Mouse (Mus musculus) fat pad, adult 2 months (tissue): ENCODE data around the gene Tacr1.
"Not testable (repeated sequence)": the region's sequence is repeated elsewhere in the genome, so short reads cannot be mapped to it uniquely, and the experiment has no call there.

Source experiments
- DNase-seq: peaks from one replicate; pipeline ENCODE4 v3.0.0-alpha.2; 2011; ENCODE audit warnings: low read depth, low spot score; ENCODE audit errors: extremely low read depth

Gene Tacr1

DNA sequence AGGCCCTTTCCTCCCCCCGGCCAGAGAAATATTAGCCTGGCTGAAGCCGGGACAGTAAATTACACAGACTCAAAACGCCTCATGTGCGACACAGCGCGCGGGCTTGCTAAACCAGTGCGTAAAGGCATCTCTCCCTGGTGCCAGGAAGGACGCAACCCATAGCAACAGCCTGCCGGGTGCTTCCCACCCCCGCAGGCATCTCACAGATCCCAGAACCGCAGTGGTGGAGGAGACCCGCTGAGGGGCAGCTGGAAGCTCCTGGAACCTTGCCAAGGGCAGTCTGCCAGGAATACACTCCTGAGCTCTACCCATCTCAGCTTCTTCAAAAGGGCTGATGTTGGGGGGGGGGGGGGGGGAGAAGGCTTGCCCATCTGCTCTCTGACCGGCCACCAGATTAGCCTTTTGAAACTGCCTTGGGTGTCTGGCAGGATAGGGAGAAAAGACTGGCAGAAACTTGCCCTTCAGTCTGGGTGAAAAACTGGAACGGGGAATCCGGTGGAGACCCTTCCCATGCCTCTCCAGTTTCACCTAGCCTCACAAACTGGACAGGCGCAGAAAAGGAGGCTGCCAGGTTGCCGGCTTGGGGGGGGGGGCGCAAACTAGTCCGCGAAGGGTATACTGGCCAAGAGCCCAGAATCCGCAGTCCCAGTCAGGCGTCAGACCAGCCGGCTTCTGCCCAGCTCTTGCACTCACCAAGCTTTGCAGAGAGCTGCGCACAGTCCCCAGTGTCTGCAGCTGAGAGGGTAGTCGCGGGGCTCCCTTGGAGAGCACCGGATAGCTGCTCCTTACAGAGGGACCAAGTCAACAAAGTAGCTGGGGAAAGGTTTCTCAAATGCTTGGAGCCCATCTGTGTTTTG lies at the start of gene Tacr1:
TSS of gene Tacr1 (plus strand) at position 740 of the 857 bp plus-strand sequence.
- no peak for DNase-seq

DNA sequence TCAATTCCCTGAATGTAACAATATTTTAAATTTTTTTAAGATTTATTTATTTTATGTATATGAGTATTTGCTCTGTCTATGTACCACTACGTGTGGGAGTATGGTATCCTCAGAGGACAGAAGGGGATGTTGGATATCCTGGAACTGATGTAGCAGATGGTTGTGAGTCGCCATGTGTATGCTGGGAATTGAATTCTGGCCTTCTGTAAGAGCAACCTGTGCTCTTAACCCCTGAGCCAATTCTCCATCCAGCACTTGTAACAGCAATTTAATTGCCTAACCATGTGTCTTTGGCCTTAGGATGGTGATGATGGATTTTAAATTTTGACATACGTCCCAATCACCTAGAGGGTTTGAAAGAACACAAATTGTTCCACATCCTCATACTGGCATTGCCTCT lies 26.0 kb upstream of the Tacr1 start:
- no peak for DNase-seq

DNA sequence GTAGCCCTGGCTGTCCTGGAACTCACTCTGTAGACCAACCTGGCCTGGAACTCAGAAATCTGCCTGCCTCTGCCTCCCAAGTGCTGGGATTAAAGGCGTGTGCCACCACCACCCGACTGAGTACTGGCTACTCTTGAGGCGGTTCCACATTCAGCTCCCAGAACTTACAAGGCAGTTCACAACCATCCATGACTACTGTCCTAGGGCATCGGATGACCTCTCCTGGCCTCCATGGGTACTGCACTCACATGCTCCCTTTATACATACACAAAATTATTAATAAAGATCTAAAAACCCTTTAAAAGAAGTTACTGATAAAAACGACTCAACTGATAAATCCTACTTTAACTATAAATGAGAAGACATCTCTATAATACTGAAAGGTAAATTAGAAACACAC lies 18.6 kb upstream of the Tacr1 start:
- no peak for DNase-seq

DNA sequence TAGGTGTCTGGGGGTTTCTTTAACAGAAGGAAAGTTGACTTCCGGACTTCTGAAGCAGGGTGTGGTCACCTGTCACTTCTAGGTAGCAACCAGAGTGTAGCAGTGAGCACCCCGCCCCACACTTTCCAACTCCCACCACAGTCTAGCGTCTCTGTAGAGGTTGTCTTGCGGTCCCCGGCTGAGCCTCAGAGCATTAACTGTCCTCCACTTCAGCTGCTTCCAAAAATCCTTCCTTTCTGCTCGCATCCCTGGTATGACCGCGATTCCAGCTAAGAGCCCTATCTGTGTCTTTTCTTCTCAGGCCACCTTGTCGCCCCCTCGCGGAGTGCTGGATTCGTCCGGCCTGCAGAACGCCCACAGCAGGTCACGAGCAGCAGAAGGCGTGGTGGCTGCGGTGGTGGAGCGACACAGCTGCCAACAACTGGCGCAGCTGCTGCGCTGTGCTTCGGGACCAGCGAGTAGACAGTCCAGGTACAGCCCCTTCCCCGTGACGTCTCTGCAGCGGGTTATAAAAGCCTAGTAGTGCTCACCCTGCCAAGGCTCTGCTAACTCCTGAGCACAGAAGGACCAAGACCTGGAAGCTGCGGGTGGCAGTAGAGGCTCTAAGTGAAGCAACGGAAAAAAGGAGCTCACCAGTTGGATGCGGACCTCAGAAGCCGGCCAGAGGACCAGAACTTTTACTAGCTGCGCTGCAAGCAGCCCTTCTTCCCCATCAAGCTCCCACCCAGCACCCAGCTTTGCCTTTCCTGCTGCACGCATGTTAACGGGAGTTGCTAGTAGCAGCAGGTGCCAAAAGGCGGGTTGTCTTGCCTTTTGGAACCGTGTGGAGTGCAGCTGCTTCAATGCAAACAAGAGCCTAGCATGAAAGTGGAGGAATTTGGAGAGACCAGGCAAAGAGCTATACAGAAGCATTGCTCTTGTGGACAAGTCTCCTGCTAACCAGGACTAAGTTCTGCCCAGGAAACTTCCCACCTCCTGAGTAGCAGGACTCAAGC lies 664 bp downstream of the Tacr1 start:
- no peak for DNase-seq

DNA sequence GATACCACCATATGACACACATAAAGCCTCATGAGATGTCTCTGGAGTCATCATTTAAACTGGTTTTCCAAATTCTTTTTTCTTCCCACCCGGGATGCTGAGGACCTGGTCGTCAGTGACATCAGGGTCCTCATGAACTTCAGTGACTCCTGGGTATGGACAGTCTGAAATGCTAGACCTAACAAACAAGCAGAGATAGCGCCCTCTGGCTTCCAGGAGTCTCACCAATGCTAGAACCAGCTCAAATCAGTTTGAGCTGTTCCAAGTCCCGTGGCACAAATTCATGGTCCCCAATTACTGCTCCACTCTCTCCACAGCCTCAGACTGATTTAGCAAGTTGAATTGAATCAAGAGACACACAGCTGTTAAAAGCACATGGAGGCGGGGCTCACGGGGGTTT lies 16.2 kb downstream of the Tacr1 start:
- DNase-seq = no peak

DNA sequence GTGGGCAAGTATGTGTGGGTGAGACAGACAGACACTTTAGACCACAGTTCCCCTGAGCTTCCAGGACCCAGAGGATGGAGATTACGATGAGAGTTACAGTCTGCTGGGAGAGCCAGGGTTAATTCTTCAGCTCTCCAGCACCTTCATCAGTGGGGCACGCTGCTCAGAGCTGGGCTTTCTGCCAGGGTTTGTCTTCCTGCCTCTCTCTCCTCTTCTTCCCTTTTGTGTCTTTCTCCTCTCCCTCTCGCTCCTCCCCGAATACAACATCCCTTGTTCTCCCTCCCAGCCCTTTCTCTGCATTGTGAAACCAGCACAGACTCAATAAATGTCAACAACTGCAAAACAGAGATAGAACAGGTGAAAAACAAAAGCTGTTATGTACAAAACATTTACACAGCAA lies 18.1 kb downstream of the Tacr1 start:
- no peak for DNase-seq

DNA sequence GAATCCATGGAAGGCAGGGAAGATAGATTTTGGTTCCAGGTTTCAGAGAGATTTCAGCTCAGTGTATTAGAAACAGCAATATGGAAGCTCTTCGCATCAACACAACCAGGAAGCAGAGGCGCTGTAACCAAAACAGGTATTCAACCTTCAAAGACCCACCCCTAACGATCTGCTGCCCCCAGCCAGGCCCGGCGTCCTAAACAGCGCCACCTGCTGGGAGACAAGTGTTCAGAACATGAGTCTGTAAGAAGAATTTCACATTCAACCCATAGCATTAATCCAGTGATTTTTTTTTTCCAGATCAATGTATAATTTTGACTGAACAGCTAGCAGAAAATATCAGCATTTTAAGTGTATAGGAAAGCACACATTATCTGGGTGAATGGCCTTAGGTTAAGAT lies 26.8 kb downstream of the Tacr1 start:
- no peak for DNase-seq

DNA sequence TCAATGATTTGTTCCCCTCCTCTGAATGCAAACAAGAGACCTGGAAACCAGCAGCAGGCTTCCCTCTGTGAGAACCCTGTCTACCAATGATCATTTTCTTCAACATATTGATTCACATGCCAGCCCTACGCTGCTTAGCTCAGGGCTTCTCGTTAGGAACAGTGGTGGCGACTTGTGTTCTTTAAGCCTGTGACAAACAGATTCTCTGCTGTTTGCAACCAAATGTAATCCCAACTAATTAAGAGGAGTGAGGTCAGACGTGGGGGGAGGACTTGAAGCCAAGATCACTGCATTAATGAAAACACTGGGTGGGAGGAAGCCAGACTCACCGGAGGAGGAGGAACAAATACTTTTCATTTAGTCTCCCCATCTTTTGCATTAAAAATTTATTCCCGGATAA lies 27.6 kb downstream of the Tacr1 start:
- DNase-seq = no peak

DNA sequence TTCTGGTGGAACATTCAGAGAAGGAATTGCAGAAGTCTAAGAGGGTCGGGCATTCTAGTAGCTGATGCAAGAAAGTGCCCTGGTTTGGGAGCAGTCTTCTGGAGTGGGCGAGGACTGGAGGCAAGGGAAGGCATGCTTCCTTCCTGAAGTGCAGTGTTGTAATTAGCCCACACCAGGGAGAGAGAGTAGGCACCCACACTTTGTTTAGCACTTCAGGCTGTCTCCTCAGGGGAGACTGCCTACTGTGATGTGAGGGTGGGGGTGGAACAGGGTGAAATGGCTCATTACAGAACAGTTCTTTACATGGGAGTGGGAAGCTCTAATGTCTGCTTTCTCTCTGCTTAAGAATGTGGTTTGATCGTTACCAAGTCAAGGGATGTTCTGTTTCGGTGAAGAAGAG lies 35.0 kb downstream of the Tacr1 start:
- DNase-seq = no peak

DNA sequence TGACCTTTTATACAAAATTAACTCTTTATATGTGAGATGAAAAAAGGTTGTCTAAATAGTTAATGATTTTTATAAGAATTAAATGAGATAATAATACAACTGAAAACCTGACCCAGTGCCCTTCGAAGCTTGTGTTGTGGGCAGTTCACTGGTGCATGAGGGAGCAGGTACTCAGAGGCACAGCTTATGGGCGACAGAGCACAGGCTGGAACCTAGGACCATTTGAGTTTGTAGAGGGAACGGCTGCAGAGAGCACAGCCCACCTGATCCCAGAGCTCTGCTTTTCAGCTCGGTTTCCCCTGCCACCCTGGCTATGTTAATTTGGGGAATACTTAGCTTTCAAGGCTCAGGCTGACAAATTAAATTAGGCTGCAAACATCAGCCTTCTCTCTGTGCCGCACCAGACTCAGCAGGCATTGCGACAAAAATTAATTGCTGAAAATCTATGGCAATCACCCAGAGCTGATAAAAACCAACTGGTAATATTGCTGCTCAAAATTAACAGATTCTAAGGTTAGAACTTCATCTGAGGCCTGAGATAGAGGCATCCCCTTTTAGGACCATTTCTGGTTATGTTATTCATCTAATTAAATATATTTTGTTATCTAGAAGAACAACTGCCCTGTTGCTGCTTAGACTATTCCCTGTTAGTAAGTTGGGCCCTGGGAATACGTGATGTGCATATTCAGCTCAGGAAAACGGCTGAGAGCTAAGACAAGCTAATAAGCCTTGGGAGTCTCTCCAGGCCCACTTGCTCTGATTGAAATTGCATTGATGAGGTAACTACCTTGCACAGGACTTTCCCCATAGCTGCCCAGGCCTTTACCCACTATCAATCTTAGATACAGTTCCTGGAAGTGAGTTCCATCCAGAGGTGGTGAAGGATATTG lies 50.3 kb downstream of the Tacr1 start:
- DNase-seq = not testable (repeated sequence)

DNA sequence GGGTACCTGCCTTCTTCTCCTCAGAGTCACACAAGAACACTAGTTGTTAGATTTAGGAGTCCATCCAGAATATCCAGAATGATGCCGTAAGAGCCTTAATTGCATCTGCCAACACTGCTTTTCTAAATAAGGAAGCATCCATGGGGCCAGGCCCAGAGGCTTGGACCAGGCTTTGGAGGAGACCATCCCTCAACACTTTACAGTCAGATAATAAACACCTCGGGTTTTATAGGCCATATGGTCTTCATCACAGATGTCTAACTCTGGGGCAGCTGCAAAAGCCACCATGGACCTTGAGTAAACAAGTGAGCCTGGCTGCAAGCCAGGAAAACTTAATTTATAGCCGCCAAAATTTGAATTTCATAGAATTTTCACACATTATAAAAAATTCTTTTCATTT lies 53.1 kb downstream of the Tacr1 start:
- DNase-seq = no peak

DNA sequence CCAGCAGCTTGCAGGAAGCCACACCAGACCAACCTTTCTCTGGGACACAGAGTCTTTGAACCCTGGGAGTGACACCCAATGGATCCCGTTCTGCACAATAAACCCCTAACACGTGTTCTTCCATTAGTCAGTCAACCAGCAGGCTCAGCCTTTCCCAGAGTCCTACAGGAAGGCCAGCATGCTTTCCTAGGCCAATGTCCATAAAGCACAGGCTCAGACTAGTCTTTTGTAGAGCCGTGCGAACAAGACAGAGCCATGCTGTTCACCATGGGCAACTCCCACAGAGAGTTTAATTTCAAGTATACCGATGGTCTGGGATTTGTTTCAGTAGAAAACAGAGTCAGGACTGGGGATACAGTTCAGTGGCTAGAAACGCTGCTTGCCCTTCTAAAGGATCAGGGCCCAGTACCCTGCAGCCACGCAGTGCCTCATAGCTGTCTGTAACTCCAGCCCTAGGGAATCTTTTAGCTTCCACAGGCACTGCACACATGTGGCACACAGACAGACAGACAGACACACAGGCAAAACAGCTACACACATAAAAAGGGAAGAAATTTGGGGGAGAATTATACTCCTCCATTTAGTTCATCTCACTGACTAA lies 55.1 kb downstream of the Tacr1 start:
- no peak for DNase-seq

DNA sequence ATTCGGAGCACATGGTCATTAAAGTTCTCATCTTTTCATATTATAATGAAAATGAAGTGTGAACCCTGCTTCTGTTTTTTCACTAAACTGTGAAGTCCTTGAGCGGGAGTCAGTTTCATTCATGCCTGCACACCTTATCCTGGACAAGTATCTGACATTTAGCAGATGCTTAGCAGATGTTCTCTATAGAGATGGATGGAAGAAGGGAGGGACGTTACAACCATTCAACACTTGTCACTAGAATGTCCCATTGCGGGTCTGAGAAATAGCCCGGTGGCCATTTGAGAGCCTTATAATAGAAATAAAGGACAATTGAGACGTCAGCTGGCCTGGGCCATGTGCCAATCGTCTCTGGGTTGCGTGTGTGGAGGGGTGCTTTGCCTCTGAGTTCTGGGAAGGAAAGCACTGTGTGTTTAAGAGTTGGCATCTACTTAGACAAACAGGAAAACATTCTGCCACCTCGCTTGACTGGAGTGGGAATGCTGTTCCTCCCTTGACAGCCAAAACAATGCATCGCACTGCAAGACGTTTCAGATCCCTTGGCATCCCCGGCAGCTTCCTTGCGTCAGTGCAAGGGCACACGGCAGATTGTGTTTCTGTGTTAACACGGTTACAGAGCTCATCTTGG lies 56.7 kb downstream of the Tacr1 start:
- DNase-seq = no peak

DNA sequence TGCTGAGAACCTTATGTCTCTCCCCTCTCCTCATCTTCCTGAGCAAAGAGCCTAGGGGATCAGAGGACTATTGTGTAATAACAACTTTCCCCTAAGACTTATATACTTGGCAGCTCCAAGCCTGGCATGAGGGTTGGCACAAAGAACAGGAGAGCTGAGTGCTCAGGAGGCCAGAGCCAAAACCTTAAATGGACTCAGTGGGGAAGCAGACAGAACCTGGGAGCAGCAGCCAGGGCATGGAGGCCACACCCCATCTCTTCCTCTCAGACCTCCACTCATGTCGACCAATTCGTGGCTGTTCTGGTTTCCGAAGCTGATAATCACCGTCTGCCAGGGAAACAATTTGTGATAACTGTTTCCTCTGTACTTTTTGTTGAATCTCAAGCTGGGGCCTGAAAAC lies 61.0 kb downstream of the Tacr1 start:
- DNase-seq = peak; percentile 46

DNA sequence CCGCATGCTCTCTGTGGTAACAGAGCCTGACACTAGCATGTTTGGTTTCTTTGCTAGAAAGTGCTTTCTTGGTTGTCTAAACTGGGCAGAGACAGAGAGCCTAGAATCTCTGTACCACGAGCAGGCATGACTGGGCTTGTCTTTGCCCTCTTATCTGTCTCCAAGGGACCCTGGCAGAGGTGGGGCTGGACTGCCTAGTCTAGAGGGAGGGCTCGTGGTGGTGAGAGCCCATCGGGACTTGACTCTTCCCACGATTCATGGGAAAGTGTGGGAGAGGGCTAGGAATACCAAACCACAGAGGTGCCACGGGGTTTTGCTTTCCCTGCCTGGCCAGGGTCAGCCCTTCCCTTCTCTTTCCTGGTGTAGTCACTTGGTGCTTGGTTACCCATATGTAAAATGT lies 72.3 kb downstream of the Tacr1 start:
- DNase-seq = no peak

DNA sequence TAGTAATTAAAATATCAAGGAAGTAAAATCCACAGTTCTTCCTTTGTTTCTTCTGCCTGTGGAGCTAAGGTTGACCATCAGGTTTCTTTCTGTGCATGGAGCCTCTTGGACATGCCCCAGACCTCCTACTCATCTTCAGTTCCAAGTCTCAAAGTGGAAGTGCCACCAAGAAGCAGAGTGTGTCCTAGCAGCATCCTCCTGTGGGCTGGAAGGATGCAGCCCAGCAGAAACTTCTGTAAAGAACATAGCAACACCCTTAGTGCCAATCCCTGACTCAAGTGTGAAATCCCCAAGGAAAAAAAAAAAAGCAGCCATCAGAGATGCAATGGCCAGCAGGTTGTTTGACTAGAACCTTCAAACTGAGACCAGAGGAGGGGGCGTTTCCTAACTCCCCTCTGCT lies 81.7 kb downstream of the Tacr1 start:
- no peak for DNase-seq

DNA sequence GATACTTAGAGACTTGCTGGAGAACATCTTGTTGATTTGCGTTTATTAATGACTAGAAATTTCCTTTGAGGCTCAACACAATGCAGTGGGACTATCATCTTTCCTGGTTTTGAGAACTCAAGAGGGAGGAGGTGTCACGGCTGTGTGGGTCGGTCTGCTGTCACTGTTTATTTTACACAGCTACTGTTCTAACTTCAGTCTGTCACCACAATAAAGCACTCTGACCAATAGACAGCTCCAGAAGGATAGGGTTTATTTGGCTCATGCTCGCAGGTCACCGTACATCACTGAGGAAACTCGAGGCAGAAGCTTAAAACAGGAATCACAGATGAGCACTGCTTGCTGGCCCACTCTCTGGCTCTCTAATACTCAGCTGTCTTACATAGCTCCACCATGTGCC lies 92.3 kb downstream of the Tacr1 start:
- no peak for DNase-seq

DNA sequence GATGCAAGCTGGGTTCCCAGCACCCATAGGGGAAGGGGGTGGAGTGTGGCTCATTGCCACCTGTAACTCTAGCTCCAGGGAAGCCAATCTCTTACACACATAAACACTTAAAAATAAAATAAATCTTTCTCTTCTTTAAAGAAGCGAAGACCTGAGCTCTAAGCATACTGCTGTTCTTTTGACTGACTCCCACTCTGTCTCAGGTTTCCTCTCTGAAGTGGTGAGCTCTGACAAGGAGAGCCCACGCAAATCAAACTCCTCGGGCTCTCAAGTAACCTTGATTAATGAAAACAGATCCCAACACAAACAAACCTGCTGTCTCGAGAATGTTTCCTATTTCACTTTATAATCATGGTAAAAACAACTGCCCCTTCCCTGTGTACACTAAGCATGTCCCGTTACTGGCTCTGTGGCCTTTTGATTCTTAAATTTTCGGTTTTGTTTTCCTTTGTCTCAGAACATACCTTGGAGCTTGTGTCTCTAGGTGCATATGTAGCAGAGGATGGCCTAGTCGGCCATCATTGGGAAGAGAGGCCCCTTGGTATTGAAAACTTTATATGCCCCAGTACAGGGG lies 108.8 kb downstream of the Tacr1 start:
- DNase-seq = no peak

DNA sequence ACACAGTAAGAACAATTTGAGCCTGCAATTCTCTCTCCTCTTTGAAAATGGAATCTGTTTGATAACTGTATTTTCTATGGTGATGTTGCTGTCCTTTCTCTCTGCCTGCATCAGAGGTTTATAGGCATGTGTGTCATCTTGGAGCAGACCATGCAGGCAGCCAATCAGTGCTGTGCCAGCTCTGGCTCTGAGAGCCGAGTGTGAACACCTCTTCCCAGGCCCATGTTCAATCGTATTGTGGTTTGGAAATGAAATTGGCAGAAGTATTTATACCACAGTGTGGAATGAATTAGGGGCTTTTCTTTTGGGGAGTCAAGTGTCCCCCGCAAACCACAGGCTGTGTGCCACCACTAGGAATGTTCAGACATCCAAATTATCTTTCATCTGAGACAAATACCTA lies 117.5 kb downstream of the Tacr1 start:
- DNase-seq = no peak

DNA sequence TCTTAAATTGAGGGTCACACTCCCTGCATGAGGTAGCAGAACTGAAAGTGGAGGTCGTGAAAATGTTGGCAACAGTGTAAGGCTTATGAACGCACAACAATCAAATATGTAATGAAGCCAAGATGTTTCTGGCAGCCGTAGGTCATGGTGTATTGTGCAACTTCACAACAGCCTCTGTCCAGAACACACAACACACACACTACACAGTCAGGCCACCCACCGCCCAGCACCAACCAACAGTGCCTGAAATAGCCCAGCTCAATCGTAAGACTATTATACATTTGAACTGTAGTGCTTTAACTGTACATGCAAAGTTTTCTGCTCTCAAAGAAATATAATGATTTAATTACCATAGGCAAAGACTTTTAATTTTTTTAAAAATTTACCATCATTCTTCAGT lies 120.4 kb downstream of the Tacr1 start:
- DNase-seq = no peak
